Mouse (Mus musculus) gastrocnemius, adult 18-20 months (tissue): ENCODE data around the gene Plin1. TPM values are rescaled to one million over a fixed set of nuclear protein-coding genes. Genes with fewer than 3 reads are reported as not detected.

Source experiments
- total RNA-seq, 2 experiments: library from RNA; stranded (reverse); gene quantifications; 2 replicates each; pipeline ENCODE4 v1.2.3; 2021

Plin1 gene
- total RNA-seq, 2 experiments from 2014 or later: 10.3 to 18.3 TPM

Other genes starting within 250 kb of the Plin1 start
- not detected for gene Rhcg, start 115.2 kb downstream of the Plin1 start, total RNA-seq
- not detected for gene Ticrr, start 72.7 kb downstream of the Plin1 start, total RNA-seq
- under 1 TPM; 0.27 to 0.40 TPM for gene Kif7, start 17.2 kb downstream of the Plin1 start, total RNA-seq
- gene Pex11a, start 10.2 kb upstream of the Plin1 start, total RNA-seq: 10 to 100 TPM; 12.9 to 14.1 TPM
- under 1 TPM; 0.09 to 0.16 TPM for gene Wdr93, start 10.3 kb upstream of the Plin1 start, total RNA-seq
- gene Mesp1, start 60.9 kb upstream of the Plin1 start, total RNA-seq: not detected
- not detected for gene Mesp2, start 77.8 kb upstream of the Plin1 start, total RNA-seq
- gene Anpep, start 128.2 kb upstream of the Plin1 start, total RNA-seq: 1 to 10 TPM; 3.8 to 5.6 TPM
- gene Ap3s2, start 187.7 kb upstream of the Plin1 start, total RNA-seq: 10 to 100 TPM; 17.1 to 24.9 TPM
- 1 to 10 TPM; 2.3 to 3.1 TPM for gene Arpin, start 202.5 kb upstream of the Plin1 start, total RNA-seq